Mouse (Mus musculus): ENCODE measurements around the gene Asb2. TPM values are rescaled to one million over a fixed set of nuclear protein-coding genes. Genes with fewer than 3 reads are reported as not detected.

Gene Asb2
- polyA plus RNA-seq, 1 experiment from 2014 or later = 254 TPM

- no peak for ATAC-seq (ENCODE audit: insufficient number of reproducible peaks, insufficient read depth, low FRiP score, low read depth)
- Histone ChIP-seq H3K9ac (ENCODE audit: low read length) (peak overlapping the region; percentile 34; the same call in 1 of the 2 replicates), H3K36me3 (ENCODE audit: control insufficient read depth, insufficient read depth, low read length) (peaks cover 14% of the 10 kb centered on the region; the same call in 1 of the 2 replicates), H3K9me3 (ENCODE audit: control insufficient read depth, low read length) (no peaks in the 10 kb centered on the region), H3K4me3 (ENCODE audit: control insufficient read depth in 1 of 2, insufficient read depth in 1 of 2, low read depth in 1 of 2, low read length in 2 of 2) (no peak overlapping the region), H3K27me3 (ENCODE audit: control insufficient read depth, insufficient read depth, low read length) (no peaks in the 10 kb centered on the region), H3K4me1 (ENCODE audit: control insufficient read depth in 2 of 2, insufficient read depth in 2 of 2, low read length in 2 of 2) (peaks cover 10 to 21% of the 10 kb centered on the region in 2 experiments), H3K4me2 (ENCODE audit: low read length) (no peak overlapping the region), H3K27ac (replicated peaks in 1 of 2; ENCODE audit: control insufficient read depth in 1 of 2, insufficient read depth in 1 of 2, low read depth in 2 of 2, low read length in 2 of 2) (no peak overlapping the region)
- WGBS = 33% methylated on average over 5 of the region's 5 CpGs
These were observed 8.4 kb downstream of the Asb2 start for GRCm38 (mm10) chr12:103347406-103347805.

- no peaks in the 10 kb centered on the region for H3K9me3 ChIP-seq (ENCODE audit: control insufficient read depth, low read length)
- peaks cover 14% of the 10 kb centered on the region; the same call in 1 of the 2 replicates for H3K36me3 ChIP-seq (ENCODE audit: control insufficient read depth, insufficient read depth, low read length)
- no peaks in the 10 kb centered on the region for H3K27me3 ChIP-seq (ENCODE audit: control insufficient read depth, insufficient read depth, low read length)
- WGBS = 57% methylated on average over 8 of the region's 8 CpGs
- H3K9ac ChIP-seq (ENCODE audit: low read length) = peak overlapping the region; percentile 34; the same call in 1 of the 2 replicates
- no peak overlapping the region for H3K4me2 ChIP-seq (ENCODE audit: low read length)
- no peak overlapping the region for H3K4me3 ChIP-seq (ENCODE audit: control insufficient read depth in 1 of 2, insufficient read depth in 1 of 2, low read depth in 1 of 2, low read length in 2 of 2)
- no peak overlapping the region for H3K27ac ChIP-seq (replicated peaks in 1 of 2; ENCODE audit: control insufficient read depth in 1 of 2, insufficient read depth in 1 of 2, low read depth in 2 of 2, low read length in 2 of 2)
- no peak for ATAC-seq (ENCODE audit: insufficient number of reproducible peaks, insufficient read depth, low FRiP score, low read depth)
- peaks cover 10 to 20% of the 10 kb centered on the region in 2 experiments for H3K4me1 ChIP-seq (ENCODE audit: control insufficient read depth in 2 of 2, insufficient read depth in 2 of 2, low read length in 2 of 2)
These were observed 8.9 kb downstream of the Asb2 start for GRCm38 (mm10) chr12:103346945-103347344.

- Histone ChIP-seq H3K4me1 (ENCODE audit: control insufficient read depth in 2 of 2, insufficient read depth in 2 of 2, low read length in 2 of 2) (peaks cover 10 to 20% of the 10 kb centered on the region in 2 experiments), H3K9me3 (ENCODE audit: control insufficient read depth, low read length) (no peaks in the 10 kb centered on the region), H3K4me2 (ENCODE audit: low read length) (no peak overlapping the region), H3K36me3 (ENCODE audit: control insufficient read depth, insufficient read depth, low read length) (peaks cover 20% of the 10 kb centered on the region; the same call in 1 of the 2 replicates), H3K4me3 (ENCODE audit: control insufficient read depth in 1 of 2, insufficient read depth in 1 of 2, low read depth in 1 of 2, low read length in 2 of 2) (no peak overlapping the region), H3K27ac (replicated peaks in 1 of 2; ENCODE audit: control insufficient read depth in 1 of 2, insufficient read depth in 1 of 2, low read depth in 2 of 2, low read length in 2 of 2) (no peak overlapping the region), H3K9ac (ENCODE audit: low read length) (no peak overlapping the region), H3K27me3 (ENCODE audit: control insufficient read depth, insufficient read depth, low read length) (no peaks in the 10 kb centered on the region)
- ATAC-seq (ENCODE audit: insufficient number of reproducible peaks, insufficient read depth, low FRiP score, low read depth) = no peak
- 85% methylated on average over 7 of the region's 7 CpGs for WGBS
These were observed 10.9 kb downstream of the Asb2 start for GRCm38 (mm10) chr12:103344934-103345333.

- H3K9me3 ChIP-seq (ENCODE audit: control insufficient read depth, low read length) = no peaks in the 10 kb centered on the region
- H3K9ac ChIP-seq (ENCODE audit: low read length) = no peak overlapping the region
- no peak overlapping the region for H3K27ac ChIP-seq (replicated peaks in 1 of 2; ENCODE audit: control insufficient read depth in 1 of 2, insufficient read depth in 1 of 2, low read depth in 2 of 2, low read length in 2 of 2)
- peaks cover 20% of the 10 kb centered on the region; the same call in 1 of the 2 replicates for H3K36me3 ChIP-seq (ENCODE audit: control insufficient read depth, insufficient read depth, low read length)
- H3K4me3 ChIP-seq (ENCODE audit: control insufficient read depth in 1 of 2, insufficient read depth in 1 of 2, low read depth in 1 of 2, low read length in 2 of 2) = no peak overlapping the region
- peaks cover 17 to 29% of the 10 kb centered on the region in 2 experiments for H3K4me1 ChIP-seq (ENCODE audit: control insufficient read depth in 2 of 2, insufficient read depth in 2 of 2, low read length in 2 of 2)
- 73% methylated on average over 8 of the region's 8 CpGs for WGBS
- H3K4me2 ChIP-seq (ENCODE audit: low read length) = no peak overlapping the region
- no peak for ATAC-seq (ENCODE audit: insufficient number of reproducible peaks, insufficient read depth, low FRiP score, low read depth)
- H3K27me3 ChIP-seq (ENCODE audit: control insufficient read depth, insufficient read depth, low read length) = no peaks in the 10 kb centered on the region
These were observed 12.3 kb downstream of the Asb2 start for GRCm38 (mm10) chr12:103343456-103343855.

GRCm38 (mm10) chr12:103341212-103341611 is 14.6 kb downstream of the Asb2 start:
- H3K36me3 ChIP-seq (ENCODE audit: control insufficient read depth, insufficient read depth, low read length) = peaks cover 20% of the 10 kb centered on the region; the same call in 1 of the 2 replicates
- H3K4me3 ChIP-seq (ENCODE audit: control insufficient read depth in 1 of 2, insufficient read depth in 1 of 2, low read depth in 1 of 2, low read length in 2 of 2) = no peak overlapping the region
- ATAC-seq (ENCODE audit: insufficient number of reproducible peaks, insufficient read depth, low FRiP score, low read depth) = no peak
- no peaks in the 10 kb centered on the region for H3K9me3 ChIP-seq (ENCODE audit: control insufficient read depth, low read length)
- no peaks in the 10 kb centered on the region for H3K27me3 ChIP-seq (ENCODE audit: control insufficient read depth, insufficient read depth, low read length)
- H3K9ac ChIP-seq (ENCODE audit: low read length) = no peak overlapping the region
- WGBS = 75% methylated on average over 5 of the region's 5 CpGs
- H3K27ac ChIP-seq (replicated peaks in 1 of 2; ENCODE audit: control insufficient read depth in 1 of 2, insufficient read depth in 1 of 2, low read depth in 2 of 2, low read length in 2 of 2) = no peak overlapping the region
- peaks cover 10 to 17% of the 10 kb centered on the region in 2 experiments for H3K4me1 ChIP-seq (ENCODE audit: control insufficient read depth in 2 of 2, insufficient read depth in 2 of 2, low read length in 2 of 2)
- no peak overlapping the region for H3K4me2 ChIP-seq (ENCODE audit: low read length)

GRCm38 (mm10) chr12:103338162-103338798 is 17.5 kb downstream of the Asb2 start:
- H3K9me3 ChIP-seq (ENCODE audit: control insufficient read depth, low read length) = no peaks in the 10 kb centered on the region
- WGBS = 28% methylated on average over 14 of the region's 14 CpGs
- H3K36me3 ChIP-seq (ENCODE audit: control insufficient read depth, insufficient read depth, low read length) = peaks cover 31% of the 10 kb centered on the region
- peak overlapping the region; percentile 73 for H3K4me2 ChIP-seq (ENCODE audit: low read length)
- H3K4me1 ChIP-seq (ENCODE audit: control insufficient read depth in 2 of 2, insufficient read depth in 2 of 2, low read length in 2 of 2) = peaks cover 11 to 32% of the 10 kb centered on the region in 2 experiments
- H3K4me3 ChIP-seq (ENCODE audit: control insufficient read depth in 1 of 2, insufficient read depth in 1 of 2, low read depth in 1 of 2, low read length in 2 of 2) = peak overlapping the region; percentile 63 to 65
- peak overlapping the region; percentile 95 for H3K9ac ChIP-seq (ENCODE audit: low read length)
- peak overlapping the region; percentile 96 to 97 for H3K27ac ChIP-seq (replicated peaks in 1 of 2; ENCODE audit: control insufficient read depth in 1 of 2, insufficient read depth in 1 of 2, low read depth in 2 of 2, low read length in 2 of 2)
- no peaks in the 10 kb centered on the region for H3K27me3 ChIP-seq (ENCODE audit: control insufficient read depth, insufficient read depth, low read length)
- ATAC-seq (ENCODE audit: insufficient number of reproducible peaks, insufficient read depth, low FRiP score, low read depth) = peak; percentile 76

GRCm38 (mm10) chr12:103336766-103337165 is 19.0 kb downstream of the Asb2 start:
- Histone ChIP-seq H3K9me3 (ENCODE audit: control insufficient read depth, low read length) (no peaks in the 10 kb centered on the region), H3K4me2 (ENCODE audit: low read length) (peak overlapping the region; percentile 73), H3K9ac (ENCODE audit: low read length) (peak overlapping the region; percentile 95), H3K4me3 (ENCODE audit: control insufficient read depth in 1 of 2, insufficient read depth in 1 of 2, low read depth in 1 of 2, low read length in 2 of 2) (peak overlapping the region; percentile 63 to 65), H3K4me1 (ENCODE audit: control insufficient read depth in 2 of 2, insufficient read depth in 2 of 2, low read length in 2 of 2) (peaks cover 11 to 39% of the 10 kb centered on the region in 2 experiments), H3K36me3 (ENCODE audit: control insufficient read depth, insufficient read depth, low read length) (peaks cover 45% of the 10 kb centered on the region), H3K27ac (replicated peaks in 1 of 2; ENCODE audit: control insufficient read depth in 1 of 2, insufficient read depth in 1 of 2, low read depth in 2 of 2, low read length in 2 of 2) (peak overlapping the region; percentile 94 to 97), H3K27me3 (ENCODE audit: control insufficient read depth, insufficient read depth, low read length) (no peaks in the 10 kb centered on the region)
- WGBS = 28% methylated on average over 3 of the region's 3 CpGs
- ATAC-seq (ENCODE audit: insufficient number of reproducible peaks, insufficient read depth, low FRiP score, low read depth) = peak; percentile 53

Measured in heart, embryonic 14.5 days (tissue).